Mouse (Mus musculus) CH12.LX (cell line): ENCODE results near the gene Nbea.

Experiments
- CHD2 ChIP-seq: IDR thresholded peaks from 2 replicates; pipeline ENCODE4 v1.6.1; 2011; ENCODE audit warnings: low read length, improper control_type of control experiment
- CTCF ChIP-seq, 2 experiments: IDR thresholded peaks in 1 of 2; conservative IDR thresholded peaks in 1 of 2; 2 replicates each; pipeline ENCODE4 v1.5.1; 2011 to 2012; ENCODE audit warnings: low read depth in 2 of 2, low read length in 2 of 2, improper control_type of control experiment in 1 of 2, inconsistent platforms in 1 of 2, mild to moderate bottlenecking in 1 of 2, moderate library complexity in 1 of 2
- ELF1 ChIP-seq: IDR thresholded peaks from 2 replicates; pipeline ENCODE4 v1.6.1; 2014; ENCODE audit warnings: low read depth, mild to moderate bottlenecking, inconsistent platforms, low read length, improper control_type of control experiment
- HCFC1 ChIP-seq: IDR thresholded peaks from 2 replicates; pipeline ENCODE4 v1.6.1; 2012; ENCODE audit warnings: low read depth, mild to moderate bottlenecking, inconsistent platforms, low read length, improper control_type of control experiment
- POLR2A ChIP-seq: IDR thresholded peaks from 2 replicates; pipeline ENCODE4 v1.6.1; 2011; ENCODE audit warnings: low read depth, mild to moderate bottlenecking, improper control_type of control experiment, low read length
- POLR2AphosphoS2 ChIP-seq: IDR thresholded peaks from 2 replicates; pipeline ENCODE4 v1.6.1; 2011; ENCODE audit warnings: low read depth, low read length, improper control_type of control experiment
- SMC3 ChIP-seq: IDR thresholded peaks from 2 replicates; pipeline ENCODE4 v1.6.1; 2011; ENCODE audit warnings: low read depth, low read length, improper control_type of control experiment
- TCF12 ChIP-seq: IDR thresholded peaks from 2 replicates; pipeline ENCODE4 v1.6.1; 2014; ENCODE audit warnings: low read depth, mild to moderate bottlenecking, inconsistent platforms, low read length, improper control_type of control experiment
- USF1 ChIP-seq: IDR thresholded peaks from 2 replicates; pipeline ENCODE4 v1.6.1; 2014; ENCODE audit warnings: low read depth, mild to moderate bottlenecking, inconsistent platforms, low read length, improper control_type of control experiment
- ZMIZ1 ChIP-seq: IDR thresholded peaks from 2 replicates; pipeline ENCODE4 v1.6.1; 2012; ENCODE audit warnings: low read depth, mild to moderate bottlenecking, inconsistent platforms, low read length, improper control_type of control experiment

GRCm38 (mm10) chr3:56182371-56183158, 936 bp downstream of the Nbea start:
- no peak for TF ChIP-seq HCFC1
- TF ChIP-seq USF1: no peak
- TF ChIP-seq CHD2: no peak
- TF ChIP-seq POLR2AphosphoS2: no peak
- TF ChIP-seq TCF12: no peak
- no peak for TF ChIP-seq ZMIZ1
- no peak for TF ChIP-seq CTCF (conservative IDR thresholded peaks at IDR 0.05 in 1 of 2, IDR thresholded peaks at IDR 0.05 in 1 of 2; ENCODE audit: low read depth in 2 of 2, low read length in 2 of 2)
- TF ChIP-seq SMC3: no peak
- TF ChIP-seq POLR2A: no peak
- TF ChIP-seq ELF1: no peak
